Mouse (Mus musculus) embryonic facial prominence, embryonic 12.5 days (tissue): Measurements from ENCODE around the gene Cnnm3. TPM values are rescaled to one million over a fixed set of nuclear protein-coding genes. Genes with fewer than 3 reads are reported as not detected.

ENCODE experiments used
- ATAC-seq: fragments of 200-750 bp; cut with Nextera tagmentation; 2 replicates; pipeline ENCODE4 v1.8.0; 2017; ENCODE audit not compliant: insufficient number of reproducible peaks, insufficient read depth, low FRiP score, low TSS enrichment
- H3K27ac ChIP-seq: fragments of 300-500 bp; sonication (generic); 2 replicates; pipeline ENCODE4 v1.5.1; 2016; ENCODE audit warnings: mild to moderate bottlenecking
- H3K27me3 ChIP-seq: fragments of 300-500 bp; sonication (generic); 2 replicates; pipeline ENCODE4 v1.6.1; 2016; ENCODE audit warnings: mild to moderate bottlenecking, moderate library complexity
- H3K36me3 ChIP-seq: fragments of 300-500 bp; sonication (generic); 2 replicates; pipeline ENCODE4 v1.6.1; 2016; ENCODE audit warnings: mild to moderate bottlenecking
- H3K4me1 ChIP-seq: fragments of 300-500 bp; sonication (generic); 2 replicates; pipeline ENCODE4 v1.6.1; 2016
- H3K4me2 ChIP-seq: fragments of 300-500 bp; sonication (generic); replicated peaks from 2 replicates; pipeline ENCODE4 v1.6.1; 2016; ENCODE audit warnings: mild to moderate bottlenecking, moderate library complexity
- H3K4me3 ChIP-seq: fragments of 300-500 bp; sonication (generic); 2 replicates; pipeline ENCODE4 v1.5.1; 2016; ENCODE audit warnings: mild to moderate bottlenecking
- H3K9ac ChIP-seq: fragments of 300-500 bp; sonication (generic); 2 replicates; pipeline ENCODE4 v1.6.1; 2016; ENCODE audit warnings: mild to moderate bottlenecking, moderate library complexity
- H3K9me3 ChIP-seq: fragments of 300-500 bp; sonication (generic); 2 replicates; pipeline ENCODE4 v1.6.1; 2016; ENCODE audit warnings: mild to moderate bottlenecking, moderate library complexity
- WGBS: fragments of 180-500 bp; shearing (Covaris S2); methylation state at CpG from one replicate; pipeline ENCODE4 v1.1.7; 2016; 5-methylcytosine and 5-hydroxymethylcytosine counted together
- microRNA-seq: library from miRNA; unstranded; fragments of <30 nt; microRNA quantifications from one replicate; pipeline ENCODE4, GENCODE M21; 2017
- polyA plus RNA-seq: library from polyadenylated mRNA; unstranded; fragments of >200 nt; fragmentation: Nextera tagmentation; extraction: Ambion mirVana; gene quantifications from 2 replicates; pipeline ENCODE4 v1.2.1, GENCODE M21; 2016

Gene Cnnm3
- polyA plus RNA-seq, 1 experiment from 2014 or later: 4.3 TPM

DNA sequence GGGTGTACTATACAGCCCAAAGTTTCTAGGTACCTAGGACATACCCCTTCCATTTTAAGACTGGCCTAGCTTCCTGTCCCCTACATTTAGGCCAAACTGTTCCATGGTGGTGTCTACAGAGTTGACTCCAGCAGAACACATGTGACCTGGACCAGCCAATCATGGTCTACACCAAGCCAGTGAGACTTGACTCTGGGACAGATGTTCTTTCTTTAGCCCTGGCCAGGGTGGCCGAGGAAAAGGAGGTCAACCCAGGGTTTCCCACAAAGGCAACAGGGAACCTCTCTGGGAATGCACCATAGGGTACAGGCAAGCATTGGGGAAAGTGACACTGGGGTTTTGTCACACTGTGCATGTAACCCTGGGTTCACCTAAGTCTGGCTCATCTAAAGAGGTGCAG, 61.0 kb downstream of the Cnnm3 start:
- WGBS: 46% methylated on average over 1 of the region's 1 CpGs
- Histone ChIP-seq H3K9ac (no peak overlapping the region), H3K4me1 (peaks cover 39% of the 10 kb centered on the region), H3K9me3 (no peaks in the 10 kb centered on the region), H3K4me3 (no peak overlapping the region), H3K27me3 (no peaks in the 10 kb centered on the region), H3K4me2 (no peak overlapping the region), H3K27ac (no peak overlapping the region), H3K36me3 (no peaks in the 10 kb centered on the region)
- ATAC-seq: no peak

- Histone ChIP-seq H3K4me3 (no peak overlapping the region), H3K9ac (no peak overlapping the region), H3K4me2 (no peak overlapping the region), H3K36me3 (no peaks in the 10 kb centered on the region), H3K9me3 (no peaks in the 10 kb centered on the region), H3K27me3 (no peaks in the 10 kb centered on the region), H3K4me1 (peaks cover 32% of the 10 kb centered on the region), H3K27ac (no peak overlapping the region)
- ATAC-seq: no peak
- 76% methylated on average over 8 of the region's 8 CpGs for WGBS
Observed at GRCm38 (mm10) chr1:36573524-36573923, 61.9 kb downstream of the Cnnm3 start.

GRCm38 (mm10) chr1:36574196-36574955, 62.7 kb downstream of the Cnnm3 start:
- no peaks in the 10 kb centered on the region for H3K36me3 ChIP-seq
- H3K4me2 ChIP-seq: no peak overlapping the region
- H3K9me3 ChIP-seq: no peaks in the 10 kb centered on the region
- H3K4me3 ChIP-seq: no peak overlapping the region
- WGBS: 75% methylated on average over 5 of the region's 5 CpGs
- H3K9ac ChIP-seq: no peak overlapping the region
- H3K27me3 ChIP-seq: no peaks in the 10 kb centered on the region
- peaks cover 30% of the 10 kb centered on the region for H3K4me1 ChIP-seq
- ATAC-seq: no peak
- no peak overlapping the region for H3K27ac ChIP-seq

GRCm38 (mm10) chr1:36575347-36575746, 63.7 kb downstream of the Cnnm3 start:
- WGBS: 57% methylated on average over 6 of the region's 6 CpGs
- H3K9me3 ChIP-seq: no peaks in the 10 kb centered on the region

DNA sequence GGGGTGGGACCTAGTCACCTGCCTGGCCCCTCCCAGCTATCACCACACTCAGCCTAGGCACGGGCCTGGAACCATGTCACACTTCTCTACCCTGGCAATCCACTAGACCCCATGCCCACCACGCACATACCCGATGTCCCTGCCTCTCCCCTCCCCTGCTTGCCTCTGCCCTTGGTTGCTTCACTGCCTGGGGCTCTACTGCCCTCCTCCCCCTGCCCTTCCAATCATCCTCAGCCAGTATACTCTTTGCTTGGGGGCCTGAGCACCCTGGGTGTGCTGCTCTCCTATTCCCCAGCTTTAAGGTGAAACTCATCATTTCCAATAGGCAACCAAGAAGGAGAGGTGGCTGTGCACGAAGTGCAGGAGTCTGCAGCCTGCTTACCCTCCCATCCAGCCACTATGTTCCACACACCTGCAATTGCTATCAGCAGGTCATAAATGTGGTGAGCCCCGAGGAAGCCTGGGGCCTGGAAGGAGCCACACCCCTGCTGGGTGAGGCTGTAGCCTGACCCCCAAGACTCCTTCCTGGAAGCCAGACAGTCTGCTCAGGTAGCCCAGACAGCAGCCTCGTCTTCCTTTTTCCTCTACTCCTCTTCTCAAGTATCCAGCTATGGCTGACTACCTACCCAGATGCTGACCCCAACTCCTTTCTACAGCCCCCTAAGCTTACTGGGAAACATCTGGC, 65.5 kb downstream of the Cnnm3 start:
- no peaks in the 10 kb centered on the region for H3K36me3 ChIP-seq
- H3K4me3 ChIP-seq: no peak overlapping the region
- no peak for ATAC-seq
- 68% methylated on average over 6 of the region's 6 CpGs for WGBS
- no peak overlapping the region for H3K9ac ChIP-seq
- H3K27me3 ChIP-seq: no peaks in the 10 kb centered on the region
- H3K9me3 ChIP-seq: no peaks in the 10 kb centered on the region
- H3K27ac ChIP-seq: no peak overlapping the region
- peaks cover 44% of the 10 kb centered on the region for H3K4me1 ChIP-seq
- no peak overlapping the region for H3K4me2 ChIP-seq

More at GRCm38 (mm10) chr1:36575347-36575746, 63.7 kb downstream of the Cnnm3 start:
- no peak overlapping the region for H3K27ac ChIP-seq
- peaks cover 36% of the 10 kb centered on the region for H3K4me1 ChIP-seq
- H3K4me3 ChIP-seq: no peak overlapping the region
- no peak overlapping the region for H3K9ac ChIP-seq
- no peak for ATAC-seq
- no peak overlapping the region for H3K4me2 ChIP-seq
- H3K27me3 ChIP-seq: no peaks in the 10 kb centered on the region
- H3K36me3 ChIP-seq: no peaks in the 10 kb centered on the region

Small RNAs within 50 kb of the gene (microRNA-seq; reads per million reads assigned to microRNA genes)
- gene Gm47280: not detected

Other genes starting within 250 kb of the Cnnm3 start
- 0.80 and 0.90 TPM in 2 replicates for gene Neurl3, start 237.2 kb upstream of the Cnnm3 start, polyA plus RNA-seq
- 5.1 and 5.8 TPM in 2 replicates for gene Arid5a, start 204.1 kb upstream of the Cnnm3 start, polyA plus RNA-seq
- gene Kansl3, start 142.7 kb upstream of the Cnnm3 start, polyA plus RNA-seq: 54.1 and 58.7 TPM in 2 replicates
- 1.3 and 2.1 TPM in 2 replicates for gene Fer1l5, start 139.6 kb upstream of the Cnnm3 start, polyA plus RNA-seq
- 65.2 and 68.2 TPM in 2 replicates for gene Lman2l, start 66.6 kb upstream of the Cnnm3 start, polyA plus RNA-seq
- gene Cnnm4, start 40.2 kb upstream of the Cnnm3 start, polyA plus RNA-seq: 15.3 and 16.1 TPM in 2 replicates
- gene Ankrd23, start 25.0 kb downstream of the Cnnm3 start, polyA plus RNA-seq: 19.2 and 24.0 TPM in 2 replicates
- 0.49 TPM in 1 of 2 replicates, not detected in the other for gene Gm42417, start 27.6 kb downstream of the Cnnm3 start, polyA plus RNA-seq
- 20.4 and 23.9 TPM in 2 replicates for gene Ankrd39, start 35.6 kb downstream of the Cnnm3 start, polyA plus RNA-seq
- 29.3 and 29.4 TPM in 2 replicates for gene Sema4c, start 46.5 kb downstream of the Cnnm3 start, polyA plus RNA-seq
- gene Fam178b, start 171.3 kb downstream of the Cnnm3 start, polyA plus RNA-seq: 0.41 and 1.2 TPM in 2 replicates
- gene Cox5b, start 179.6 kb downstream of the Cnnm3 start, polyA plus RNA-seq: 471 and 489 TPM in 2 replicates
- 0.25 TPM in 1 of 2 replicates, not detected in the other for gene 4933424G06Rik, start 198.3 kb downstream of the Cnnm3 start, polyA plus RNA-seq
- gene Actr1b, start 202.6 kb downstream of the Cnnm3 start, polyA plus RNA-seq: 110 and 117 TPM in 2 replicates
- gene Zap70, start 249.9 kb downstream of the Cnnm3 start, polyA plus RNA-seq: 0.51 and 0.65 TPM in 2 replicates